Mouse (Mus musculus): ENCODE results near the gene Tmem211. TPM values are rescaled to one million over a fixed set of nuclear protein-coding genes. Genes with fewer than 3 reads are reported as not detected.

Tmem211 gene
- polyA plus RNA-seq, 1 experiment from 2014 or later, result not detected

- Histone ChIP-seq H3K9me3 (ENCODE audit: low read length) (no peaks in the 10 kb centered on the region), H3K4me1 (ENCODE audit: insufficient read depth, low read depth, low read length) (no peaks in the 10 kb centered on the region; the same call in 1 of the 2 replicates), H3K27ac (ENCODE audit: low read length) (no peak overlapping the region), H3K36me3 (ENCODE audit: insufficient read depth, low read length) (no peaks in the 10 kb centered on the region), H3K4me3 (ENCODE audit: low read depth, low read length) (no peak overlapping the region), H3K27me3 (replicated peaks; ENCODE audit: insufficient read depth, low read length) (no peaks in the 10 kb centered on the region), H3K9ac (replicated peaks; ENCODE audit: low read depth) (no peak overlapping the region), H3K4me2 (replicated peaks; ENCODE audit: low read depth, low read length) (no peak overlapping the region)
- DNase-seq (ENCODE audit: low spot score) (no peak), ATAC-seq (no peak)
- WGBS, result 77% methylated on average over 10 of the region's 10 CpGs
- no peak for TF ChIP-seq EP300 (IDR thresholded peaks at IDR 0.05)
- TF ChIP-seq CTCF (IDR thresholded peaks at IDR 0.05), result no peak
Measured at GRCm38 (mm10) chr5:113199772-113200134, 27.0 kb upstream of the Tmem211 start.

DNA sequence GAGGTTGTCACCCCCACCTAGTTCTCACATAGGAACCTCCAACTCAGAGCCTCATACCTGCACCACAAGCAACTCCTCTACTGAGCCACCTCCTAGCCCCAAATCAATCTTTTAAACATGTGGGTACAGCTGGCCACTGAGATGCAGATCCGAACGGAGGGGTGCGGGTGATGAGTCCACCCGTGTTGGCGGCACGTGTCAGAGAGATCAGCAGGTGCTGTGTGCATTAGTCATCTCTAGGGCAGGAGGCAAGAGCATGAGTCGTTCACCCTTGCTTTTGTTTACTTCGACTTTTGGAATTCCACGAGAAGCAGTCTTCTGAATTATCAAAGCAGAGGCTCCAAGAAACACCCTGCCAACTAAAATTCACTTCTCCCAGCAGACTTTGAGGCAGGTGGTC lies 22.5 kb upstream of the Tmem211 start:
- no peaks in the 10 kb centered on the region for H3K27me3 ChIP-seq (replicated peaks; ENCODE audit: insufficient read depth, low read length)
- no peaks in the 10 kb centered on the region for H3K9me3 ChIP-seq (ENCODE audit: low read length)
- ATAC-seq, result no peak
- no peak overlapping the region for H3K27ac ChIP-seq (ENCODE audit: low read length)
- 75% methylated on average over 9 of the region's 9 CpGs for WGBS
- no peak overlapping the region for H3K4me3 ChIP-seq (ENCODE audit: low read depth, low read length)
- H3K9ac ChIP-seq (replicated peaks; ENCODE audit: low read depth), result no peak overlapping the region
- H3K36me3 ChIP-seq (ENCODE audit: insufficient read depth, low read length), result no peaks in the 10 kb centered on the region
- H3K4me1 ChIP-seq (ENCODE audit: insufficient read depth, low read depth, low read length), result peaks cover 3% of the 10 kb centered on the region; the same call in 1 of the 2 replicates
- no peak overlapping the region for H3K4me2 ChIP-seq (replicated peaks; ENCODE audit: low read depth, low read length)
- no peak for DNase-seq (ENCODE audit: low spot score)
- TF ChIP-seq CTCF (IDR thresholded peaks at IDR 0.05) (no peak), EP300 (IDR thresholded peaks at IDR 0.05) (no peak)

DNA sequence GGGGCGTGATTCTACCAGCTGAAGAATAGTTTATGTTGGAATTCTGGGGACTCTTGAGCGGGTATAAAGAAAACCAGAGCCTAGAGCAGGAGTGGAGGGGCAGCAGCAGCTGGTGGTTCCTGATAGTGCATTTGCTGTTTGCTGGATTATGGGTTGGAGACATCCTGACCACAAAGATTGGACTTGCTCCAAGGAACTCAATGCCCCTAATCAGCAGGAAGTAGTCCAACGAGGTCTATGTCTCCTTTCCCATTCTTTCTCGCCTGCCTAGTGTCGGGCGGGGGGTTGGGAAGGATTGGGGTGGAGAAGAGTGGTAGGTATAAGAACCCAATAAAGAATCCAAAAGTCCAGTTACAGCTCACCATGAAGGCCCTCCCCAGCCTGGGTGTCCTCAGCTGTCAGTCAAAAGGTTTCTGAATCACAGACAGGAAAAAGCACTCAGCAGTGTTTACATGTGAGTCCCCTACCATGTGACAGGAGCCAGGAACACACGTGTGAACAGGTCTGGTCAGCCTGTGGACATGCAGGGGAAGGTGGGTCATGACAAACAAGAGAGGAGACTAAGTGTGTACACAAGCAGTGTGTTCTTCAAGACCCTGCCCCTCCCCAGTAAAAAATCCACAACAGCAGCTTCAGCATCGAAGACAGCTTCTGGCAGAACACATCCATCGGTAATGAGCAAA lies 19.9 kb upstream of the Tmem211 start:
- H3K4me3 ChIP-seq (ENCODE audit: low read depth, low read length), result no peak overlapping the region
- no peaks in the 10 kb centered on the region for H3K9me3 ChIP-seq (ENCODE audit: low read length)
- H3K4me2 ChIP-seq (replicated peaks; ENCODE audit: low read depth, low read length), result no peak overlapping the region
- H3K4me1 ChIP-seq (ENCODE audit: insufficient read depth, low read depth, low read length), result peaks cover 8% of the 10 kb centered on the region; the same call in 1 of the 2 replicates
- no peaks in the 10 kb centered on the region for H3K27me3 ChIP-seq (replicated peaks; ENCODE audit: insufficient read depth, low read length)
- 25% methylated on average over 9 of the region's 9 CpGs for WGBS
- H3K27ac ChIP-seq (ENCODE audit: low read length), result peak overlapping the region; percentile 51; the same call in 1 of the 2 replicates
- no peak overlapping the region for H3K9ac ChIP-seq (replicated peaks; ENCODE audit: low read depth)
- DNase-seq (ENCODE audit: low spot score) (peak; percentile 64), ATAC-seq (peak; percentile 20)
- TF ChIP-seq CTCF (IDR thresholded peaks at IDR 0.05), result no peak
- TF ChIP-seq EP300 (IDR thresholded peaks at IDR 0.05), result peak; percentile 83
- H3K36me3 ChIP-seq (ENCODE audit: insufficient read depth, low read length), result no peaks in the 10 kb centered on the region

DNA sequence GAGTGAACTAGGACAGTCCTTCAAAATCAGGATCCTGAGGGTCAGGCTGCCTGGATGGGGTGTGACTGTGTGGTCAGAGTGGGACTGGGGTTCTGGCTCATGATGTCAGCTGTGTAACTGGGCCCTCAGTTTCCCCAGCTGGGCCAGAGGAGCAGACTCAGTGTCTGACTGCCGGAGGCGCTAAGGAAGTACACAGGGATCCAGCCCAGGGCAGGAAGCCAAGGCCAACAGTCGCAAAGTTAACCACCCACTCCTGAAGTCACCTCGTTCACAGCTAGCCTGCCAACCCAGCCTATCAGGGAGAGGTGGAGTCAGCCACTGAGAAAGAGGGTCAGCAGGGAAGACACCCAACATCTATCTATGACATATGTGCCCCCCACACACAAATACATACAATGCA lies 18.7 kb upstream of the Tmem211 start:
- H3K4me2 ChIP-seq (replicated peaks; ENCODE audit: low read depth, low read length), result no peak overlapping the region
- no peaks in the 10 kb centered on the region for H3K36me3 ChIP-seq (ENCODE audit: insufficient read depth, low read length)
- TF ChIP-seq CTCF (IDR thresholded peaks at IDR 0.05) (no peak), EP300 (IDR thresholded peaks at IDR 0.05) (no peak)
- peak overlapping the region; percentile 87 for H3K27ac ChIP-seq (ENCODE audit: low read length)
- DNase-seq (ENCODE audit: low spot score), result no peak
- no peak overlapping the region for H3K9ac ChIP-seq (replicated peaks; ENCODE audit: low read depth)
- ATAC-seq, result no peak
- no peaks in the 10 kb centered on the region for H3K9me3 ChIP-seq (ENCODE audit: low read length)
- no peaks in the 10 kb centered on the region for H3K27me3 ChIP-seq (replicated peaks; ENCODE audit: insufficient read depth, low read length)
- 30% methylated on average over 4 of the region's 4 CpGs for WGBS
- H3K4me1 ChIP-seq (ENCODE audit: insufficient read depth, low read depth, low read length), result peaks cover 8% of the 10 kb centered on the region; the same call in 1 of the 2 replicates
- H3K4me3 ChIP-seq (ENCODE audit: low read depth, low read length), result no peak overlapping the region

- H3K4me1 ChIP-seq (ENCODE audit: insufficient read depth, low read depth, low read length), result peaks cover 8% of the 10 kb centered on the region; the same call in 1 of the 2 replicates
- H3K9me3 ChIP-seq (ENCODE audit: low read length), result no peaks in the 10 kb centered on the region
- no peak overlapping the region for H3K9ac ChIP-seq (replicated peaks; ENCODE audit: low read depth)
- ATAC-seq (peak; percentile 74), DNase-seq (ENCODE audit: low spot score) (peak; percentile 79)
- H3K4me2 ChIP-seq (replicated peaks; ENCODE audit: low read depth, low read length), result no peak overlapping the region
- H3K36me3 ChIP-seq (ENCODE audit: insufficient read depth, low read length), result no peaks in the 10 kb centered on the region
- no peak overlapping the region for H3K4me3 ChIP-seq (ENCODE audit: low read depth, low read length)
- H3K27ac ChIP-seq (ENCODE audit: low read length), result peak overlapping the region; percentile 87
- 27% methylated on average over 11 of the region's 11 CpGs for WGBS
- no peaks in the 10 kb centered on the region for H3K27me3 ChIP-seq (replicated peaks; ENCODE audit: insufficient read depth, low read length)
- TF ChIP-seq CTCF (IDR thresholded peaks at IDR 0.05) (no peak), EP300 (IDR thresholded peaks at IDR 0.05) (no peak)
Measured at GRCm38 (mm10) chr5:113208622-113209400, 17.9 kb upstream of the Tmem211 start.

DNA sequence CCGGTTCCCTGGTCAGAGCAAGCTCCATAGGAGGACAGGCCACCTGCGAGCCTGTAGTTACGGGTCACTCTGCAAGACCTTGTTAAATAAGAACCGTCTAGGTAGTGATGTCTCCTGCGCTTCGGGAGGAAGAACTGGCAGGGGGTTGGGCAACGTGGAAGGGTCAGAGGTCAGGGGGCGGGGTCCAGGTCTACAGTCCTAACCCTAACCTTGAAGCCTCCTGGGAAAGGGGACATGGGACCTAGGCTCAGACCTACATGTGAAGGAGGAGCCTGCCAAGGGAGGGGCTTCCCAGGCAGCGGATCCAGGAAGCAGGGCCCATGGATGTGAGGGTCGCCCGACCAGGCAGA lies 17.3 kb upstream of the Tmem211 start:
- Histone ChIP-seq H3K27me3 (replicated peaks; ENCODE audit: insufficient read depth, low read length) (no peaks in the 10 kb centered on the region), H3K27ac (ENCODE audit: low read length) (peak overlapping the region; percentile 87), H3K36me3 (ENCODE audit: insufficient read depth, low read length) (no peaks in the 10 kb centered on the region), H3K9me3 (ENCODE audit: low read length) (no peaks in the 10 kb centered on the region), H3K9ac (replicated peaks; ENCODE audit: low read depth) (no peak overlapping the region), H3K4me1 (ENCODE audit: insufficient read depth, low read depth, low read length) (peaks cover 8% of the 10 kb centered on the region; the same call in 1 of the 2 replicates), H3K4me3 (ENCODE audit: low read depth, low read length) (no peak overlapping the region), H3K4me2 (replicated peaks; ENCODE audit: low read depth, low read length) (no peak overlapping the region)
- WGBS, result 32% methylated on average over 11 of the region's 11 CpGs
- DNase-seq (ENCODE audit: low spot score), result no peak
- no peak for TF ChIP-seq EP300 (IDR thresholded peaks at IDR 0.05)
- TF ChIP-seq CTCF (IDR thresholded peaks at IDR 0.05), result no peak
- no peak for ATAC-seq
